Mouse (Mus musculus): ENCODE measurements around the gene Pard6b. TPM values are rescaled to one million over a fixed set of nuclear protein-coding genes. Genes with fewer than 3 reads are reported as not detected.
A peak's percentile ranks its signal among the peaks of the same experiment; 100 is the strongest.

Gene Pard6b
- total and polyA plus RNA-seq, 2 experiments from 2014 or later, result 5.1 to 6.6 TPM

GRCm38 (mm10) chr2:168120906-168121305, 40.1 kb downstream of the Pard6b start:
- no peak overlapping the region for H3K4me2 ChIP-seq (ENCODE audit: low read depth, low read length, poor library complexity, severe bottlenecking)
- TF ChIP-seq CTCF (IDR thresholded peaks at IDR 0.05), result no peak
- 84% methylated on average over 4 of the region's 4 CpGs for WGBS
- ATAC-seq (ENCODE audit: low FRiP score) (no peak), DNase-seq (ENCODE audit: low spot score) (no peak)
- no peaks in the 10 kb centered on the region for H3K36me3 ChIP-seq (ENCODE audit: insufficient read depth, low read length)
- H3K9me3 ChIP-seq (ENCODE audit: low read length), result no peaks in the 10 kb centered on the region
- H3K4me1 ChIP-seq (ENCODE audit: insufficient read depth, low read length), result no peaks in the 10 kb centered on the region
- H3K27ac ChIP-seq (ENCODE audit: low read depth, low read length), result no peak overlapping the region
- H3K4me3 ChIP-seq (ENCODE audit: low read depth, low read length), result no peak overlapping the region
- H3K27me3 ChIP-seq (ENCODE audit: insufficient read depth, low read length), result peaks cover 3% of the 10 kb centered on the region; the same call in 1 of the 2 replicates
- no peak overlapping the region for H3K9ac ChIP-seq (replicated peaks; ENCODE audit: low read length, poor library complexity, severe bottlenecking)

- DNase-seq (ENCODE audit: low spot score) (no peak), ATAC-seq (ENCODE audit: low FRiP score) (no peak)
- H3K4me2 ChIP-seq (ENCODE audit: low read depth, low read length, poor library complexity, severe bottlenecking), result no peak overlapping the region
- no peak overlapping the region for H3K9ac ChIP-seq (replicated peaks; ENCODE audit: low read length, poor library complexity, severe bottlenecking)
- H3K4me3 ChIP-seq (ENCODE audit: low read depth, low read length), result no peak overlapping the region
- WGBS, result 84% methylated on average over 6 of the region's 6 CpGs
- no peaks in the 10 kb centered on the region for H3K27me3 ChIP-seq (ENCODE audit: insufficient read depth, low read length)
- H3K4me1 ChIP-seq (ENCODE audit: insufficient read depth, low read length), result no peaks in the 10 kb centered on the region
- no peak for TF ChIP-seq CTCF (IDR thresholded peaks at IDR 0.05)
- H3K9me3 ChIP-seq (ENCODE audit: low read length), result no peaks in the 10 kb centered on the region
- no peaks in the 10 kb centered on the region for H3K36me3 ChIP-seq (ENCODE audit: insufficient read depth, low read length)
- no peak overlapping the region for H3K27ac ChIP-seq (ENCODE audit: low read depth, low read length)
These were observed 42.8 kb downstream of the Pard6b start for GRCm38 (mm10) chr2:168123652-168124051.

GRCm38 (mm10) chr2:168125288-168126089, 44.7 kb downstream of the Pard6b start:
- 37% methylated on average over 11 of the region's 11 CpGs for WGBS
- H3K27me3 ChIP-seq (ENCODE audit: insufficient read depth, low read length), result no peaks in the 10 kb centered on the region
- H3K4me3 ChIP-seq (ENCODE audit: low read depth, low read length), result no peak overlapping the region
- no peak for DNase-seq (ENCODE audit: low spot score)
- no peak overlapping the region for H3K27ac ChIP-seq (ENCODE audit: low read depth, low read length)
- H3K36me3 ChIP-seq (ENCODE audit: insufficient read depth, low read length), result no peaks in the 10 kb centered on the region
- no peaks in the 10 kb centered on the region for H3K9me3 ChIP-seq (ENCODE audit: low read length)
- TF ChIP-seq CTCF (IDR thresholded peaks at IDR 0.05), result no peak
- no peak for ATAC-seq (ENCODE audit: low FRiP score)
- H3K4me1 ChIP-seq (ENCODE audit: insufficient read depth, low read length), result no peaks in the 10 kb centered on the region
- no peak overlapping the region for H3K4me2 ChIP-seq (ENCODE audit: low read depth, low read length, poor library complexity, severe bottlenecking)
- no peak overlapping the region for H3K9ac ChIP-seq (replicated peaks; ENCODE audit: low read length, poor library complexity, severe bottlenecking)

- ATAC-seq (ENCODE audit: low FRiP score), result 0 out of 2 replicates have a peak, but pooled peaks have one; percentile 3
- H3K36me3 ChIP-seq (ENCODE audit: insufficient read depth, low read length), result no peaks in the 10 kb centered on the region
- no peak for TF ChIP-seq CTCF (IDR thresholded peaks at IDR 0.05)
- H3K4me3 ChIP-seq (ENCODE audit: low read depth, low read length), result no peak overlapping the region
- no peaks in the 10 kb centered on the region for H3K27me3 ChIP-seq (ENCODE audit: insufficient read depth, low read length)
- WGBS, result 48% methylated on average over 14 of the region's 14 CpGs
- H3K4me2 ChIP-seq (ENCODE audit: low read depth, low read length, poor library complexity, severe bottlenecking), result no peak overlapping the region
- H3K9ac ChIP-seq (replicated peaks; ENCODE audit: low read length, poor library complexity, severe bottlenecking), result 0 out of 2 replicates have a peak overlapping the region, but pooled peaks have one; percentile 25
- no peak for DNase-seq (ENCODE audit: low spot score)
- no peaks in the 10 kb centered on the region for H3K9me3 ChIP-seq (ENCODE audit: low read length)
- H3K4me1 ChIP-seq (ENCODE audit: insufficient read depth, low read length), result no peaks in the 10 kb centered on the region
- peak overlapping the region; percentile 21 for H3K27ac ChIP-seq (ENCODE audit: low read depth, low read length)
These were observed 47.0 kb downstream of the Pard6b start for GRCm38 (mm10) chr2:168127767-168128166.

GRCm38 (mm10) chr2:168128211-168128859, 47.5 kb downstream of the Pard6b start:
- Histone ChIP-seq H3K4me3 (ENCODE audit: low read depth, low read length) (no peak overlapping the region), H3K9ac (replicated peaks; ENCODE audit: low read length, poor library complexity, severe bottlenecking) (0 out of 2 replicates have a peak overlapping the region, but pooled peaks have one; percentile 25), H3K27me3 (ENCODE audit: insufficient read depth, low read length) (no peaks in the 10 kb centered on the region), H3K4me1 (ENCODE audit: insufficient read depth, low read length) (no peaks in the 10 kb centered on the region), H3K4me2 (ENCODE audit: low read depth, low read length, poor library complexity, severe bottlenecking) (no peak overlapping the region), H3K27ac (ENCODE audit: low read depth, low read length) (peak overlapping the region; percentile 55), H3K36me3 (ENCODE audit: insufficient read depth, low read length) (no peaks in the 10 kb centered on the region), H3K9me3 (ENCODE audit: low read length) (no peaks in the 10 kb centered on the region)
- WGBS, result 10% methylated on average over 11 of the region's 14 CpGs
- DNase-seq (ENCODE audit: low spot score) (peak; percentile 91), ATAC-seq (ENCODE audit: low FRiP score) (peak; percentile 84)
- TF ChIP-seq CTCF (IDR thresholded peaks at IDR 0.05), result peak; percentile 83

GRCm38 (mm10) chr2:168130046-168130445, 49.2 kb downstream of the Pard6b start:
- 91% methylated on average over 3 of the region's 3 CpGs for WGBS
- H3K27ac ChIP-seq (ENCODE audit: low read depth, low read length), result no peak overlapping the region
- no peak for ATAC-seq (ENCODE audit: low FRiP score)
- H3K36me3 ChIP-seq (ENCODE audit: insufficient read depth, low read length), result no peaks in the 10 kb centered on the region
- no peaks in the 10 kb centered on the region for H3K4me1 ChIP-seq (ENCODE audit: insufficient read depth, low read length)
- no peak for TF ChIP-seq CTCF (IDR thresholded peaks at IDR 0.05)
- H3K4me3 ChIP-seq (ENCODE audit: low read depth, low read length), result no peak overlapping the region
- H3K4me2 ChIP-seq (ENCODE audit: low read depth, low read length, poor library complexity, severe bottlenecking), result no peak overlapping the region
- no peak for DNase-seq (ENCODE audit: low spot score)
- H3K27me3 ChIP-seq (ENCODE audit: insufficient read depth, low read length), result no peaks in the 10 kb centered on the region
- no peaks in the 10 kb centered on the region for H3K9me3 ChIP-seq (ENCODE audit: low read length)
- no peak overlapping the region for H3K9ac ChIP-seq (replicated peaks; ENCODE audit: low read length, poor library complexity, severe bottlenecking)

Measured in midbrain, postnatal 0 days (tissue).